Mouse (Mus musculus) CH12.LX (cell line): Measurements from ENCODE around the gene Ttll6.

Source experiments
- CTCF ChIP-seq, 2 experiments: IDR thresholded peaks in 1 of 2; conservative IDR thresholded peaks in 1 of 2; 2 replicates each; pipeline ENCODE4 v1.5.1; 2011 to 2012; ENCODE audit warnings: low read depth in 2 of 2, low read length in 2 of 2, improper control_type of control experiment in 1 of 2, inconsistent platforms in 1 of 2, mild to moderate bottlenecking in 1 of 2, moderate library complexity in 1 of 2
- ETS1 ChIP-seq: conservative IDR thresholded peaks from 2 replicates; pipeline ENCODE4 v1.6.1; 2012; ENCODE audit warnings: low read depth, mild to moderate bottlenecking, inconsistent platforms, low read length, improper control_type of control experiment, moderate library complexity
- MAFK ChIP-seq: IDR thresholded peaks from 2 replicates; pipeline ENCODE4 v1.6.1; 2011; ENCODE audit warnings: low read length, improper control_type of control experiment; ENCODE audit not compliant: insufficient replicate concordance
- MAZ ChIP-seq: IDR thresholded peaks from 2 replicates; pipeline ENCODE4 v1.6.1; 2012; ENCODE audit warnings: low read depth, mild to moderate bottlenecking, inconsistent platforms, low read length, improper control_type of control experiment, moderate library complexity
- POLR2A ChIP-seq: IDR thresholded peaks from 2 replicates; pipeline ENCODE4 v1.6.1; 2011; ENCODE audit warnings: low read depth, mild to moderate bottlenecking, improper control_type of control experiment, low read length
- ZC3H11A ChIP-seq: IDR thresholded peaks from 2 replicates; pipeline ENCODE4 v1.6.1; 2012; ENCODE audit warnings: low read depth, mild to moderate bottlenecking, inconsistent platforms, low read length, improper control_type of control experiment

DNA sequence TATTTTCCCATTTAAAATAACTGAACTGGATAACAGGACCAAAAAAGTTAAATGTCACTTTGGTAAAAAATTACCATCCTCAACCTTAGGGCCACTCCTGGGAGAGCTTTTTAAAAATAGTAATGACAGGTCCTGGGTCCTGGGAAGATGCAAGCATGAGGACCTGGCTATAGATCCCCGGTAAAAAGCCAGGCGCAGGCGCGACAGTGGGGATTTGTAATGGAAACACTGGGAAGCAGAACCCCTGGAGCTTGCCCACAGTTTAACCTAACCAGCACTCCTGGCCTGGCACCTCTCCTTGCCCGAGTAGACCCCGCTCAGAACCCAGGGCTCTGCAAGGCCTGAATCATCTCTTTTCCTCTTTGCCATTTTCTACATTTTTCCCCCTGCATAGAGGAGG, 41.3 kb downstream of the Ttll6 start:
- TF ChIP-seq POLR2A (no peak), CTCF (conservative IDR thresholded peaks at IDR 0.05 in 1 of 2, IDR thresholded peaks at IDR 0.05 in 1 of 2; ENCODE audit: low read depth in 2 of 2, low read length in 2 of 2) (no peak), MAZ (no peak), MAFK (no peak), ETS1 (no peak), ZC3H11A (no peak)
